Mouse (Mus musculus) thymus, adult 2 months (tissue): ENCODE results near the gene Btbd9.

Source experiments
- CTCF ChIP-seq: fragments of 200-500 bp; IDR thresholded peaks from 2 replicates; pipeline ENCODE4 v1.5.1; 2012; ENCODE audit warnings: mild to moderate bottlenecking, control low read depth, low read length, moderate library complexity, borderline replicate concordance; ENCODE audit not compliant: control insufficient read depth, poor library complexity, insufficient read depth; ENCODE audit errors: extremely low read depth
- POLR2A ChIP-seq: fragments of 200-500 bp; IDR thresholded peaks from 2 replicates; pipeline ENCODE4 v1.6.1; 2012; ENCODE audit warnings: mild to moderate bottlenecking, low read length, control low read depth, moderate library complexity; ENCODE audit not compliant: control insufficient read depth, poor library complexity, insufficient read depth; ENCODE audit errors: extremely low read depth

GRCm38 (mm10) chr17:30497525-30498375 is 78.5 kb downstream of the Btbd9 start:
- TF ChIP-seq CTCF (no peak), POLR2A (no peak)
